Mouse (Mus musculus) forebrain, embryonic 10.5 days (tissue): ENCODE measurements around the gene 4930544D05Rik. TPM values are rescaled to one million over a fixed set of nuclear protein-coding genes. Genes with fewer than 3 reads are reported as not detected.

ENCODE experiments used
- polyA plus RNA-seq: library from polyadenylated mRNA; unstranded; fragments of >200 nt; fragmentation: Nextera tagmentation; extraction: Ambion mirVana; gene quantifications from 2 replicates; pipeline ENCODE4 v1.2.1, GENCODE M21; 2016

Gene 4930544D05Rik
- polyA plus RNA-seq, 1 experiment from 2014 or later, result not detected

Other genes starting within 250 kb of the 4930544D05Rik start
- gene Pelp1, start 205.8 kb upstream of the 4930544D05Rik start, polyA plus RNA-seq, result 56.2 and 58.8 TPM in 2 replicates
- gene Arrb2, start 183.2 kb upstream of the 4930544D05Rik start, polyA plus RNA-seq, result 31.4 and 32.9 TPM in 2 replicates
- 43.5 and 44.5 TPM in 2 replicates for gene Med11, start 163.9 kb upstream of the 4930544D05Rik start, polyA plus RNA-seq
- gene Zmynd15, start 156.4 kb upstream of the 4930544D05Rik start, polyA plus RNA-seq, result 0.14 and 0.38 TPM in 2 replicates
- gene Cxcl16, start 155.9 kb upstream of the 4930544D05Rik start, polyA plus RNA-seq, result 0.40 and 0.47 TPM in 2 replicates
- 0.52 and 0.82 TPM in 2 replicates for gene Tm4sf5, start 110.6 kb upstream of the 4930544D05Rik start, polyA plus RNA-seq
- 0.22 TPM in 1 of 2 replicates, not detected in the other for gene Vmo1, start 101.2 kb upstream of the 4930544D05Rik start, polyA plus RNA-seq
- 0.15 and 0.54 TPM in 2 replicates for gene Gltpd2, start 96.7 kb upstream of the 4930544D05Rik start, polyA plus RNA-seq
- 1,074 and 1,112 TPM in 2 replicates for gene Psmb6, start 90.5 kb upstream of the 4930544D05Rik start, polyA plus RNA-seq
- not detected in 2 replicates for gene Gm40193, start 82.9 kb upstream of the 4930544D05Rik start, polyA plus RNA-seq
- 2.7 and 3.1 TPM in 2 replicates for gene Pld2, start 75.8 kb upstream of the 4930544D05Rik start, polyA plus RNA-seq
- 12.5 and 12.7 TPM in 2 replicates for gene Mink1, start 53.0 kb upstream of the 4930544D05Rik start, polyA plus RNA-seq
- gene Chrne, start 3.4 kb downstream of the 4930544D05Rik start, polyA plus RNA-seq, result not detected in 2 replicates
- 0.56 and 1.00 TPM in 2 replicates for gene Gp1ba, start 23.3 kb downstream of the 4930544D05Rik start, polyA plus RNA-seq
- 71.3 and 79.9 TPM in 2 replicates for gene Rnf167, start 31.4 kb downstream of the 4930544D05Rik start, polyA plus RNA-seq
- 138 TPM in 2 replicates for gene Slc25a11, start 31.6 kb downstream of the 4930544D05Rik start, polyA plus RNA-seq
- 1,843 and 1,871 TPM in 2 replicates for gene Pfn1, start 38.8 kb downstream of the 4930544D05Rik start, polyA plus RNA-seq
- 33.4 and 44.7 TPM in 2 replicates for gene Eno3, start 41.4 kb downstream of the 4930544D05Rik start, polyA plus RNA-seq
- gene Spag7, start 53.6 kb downstream of the 4930544D05Rik start, polyA plus RNA-seq, result 176 and 181 TPM in 2 replicates
- gene Camta2, start 72.3 kb downstream of the 4930544D05Rik start, polyA plus RNA-seq, result 7.4 and 9.1 TPM in 2 replicates
- gene Inca1, start 84.3 kb downstream of the 4930544D05Rik start, polyA plus RNA-seq, result 0.63 and 1.1 TPM in 2 replicates
- 1.5 and 1.8 TPM in 2 replicates for gene Kif1c, start 84.7 kb downstream of the 4930544D05Rik start, polyA plus RNA-seq
- 7.4 and 7.5 TPM in 2 replicates for gene Zfp3, start 148.4 kb downstream of the 4930544D05Rik start, polyA plus RNA-seq
- gene Scimp, start 196.7 kb downstream of the 4930544D05Rik start, polyA plus RNA-seq, result not detected in 2 replicates
- gene Rabep1, start 228.9 kb downstream of the 4930544D05Rik start, polyA plus RNA-seq, result 33.2 and 37.9 TPM in 2 replicates